Mouse (Mus musculus) heart, embryonic 10.5 days (tissue): ENCODE data around the gene Dleu7. TPM values are rescaled to one million over a fixed set of nuclear protein-coding genes. Genes with fewer than 3 reads are reported as not detected.

Experiments
- DNase-seq: peaks from one replicate; pipeline ENCODE4 v3.0.0-alpha.2; 2017; ENCODE audit warnings: low spot score
- H3K27ac ChIP-seq: fragments of 300-500 bp; sonication (generic); 2 replicates; pipeline ENCODE4 v1.5.1; 2016; ENCODE audit warnings: mild to moderate bottlenecking
- H3K27me3 ChIP-seq: fragments of 300-500 bp; sonication (generic); 2 replicates; pipeline ENCODE4 v1.6.1; 2016; ENCODE audit warnings: mild to moderate bottlenecking; ENCODE audit not compliant: poor library complexity, insufficient read depth, severe bottlenecking
- H3K36me3 ChIP-seq: fragments of 300-500 bp; sonication (generic); 2 replicates; pipeline ENCODE4 v1.6.1; 2016; ENCODE audit warnings: mild to moderate bottlenecking, moderate library complexity
- H3K4me1 ChIP-seq: fragments of 300-500 bp; sonication (generic); 2 replicates; pipeline ENCODE4 v1.6.1; 2016; ENCODE audit warnings: mild to moderate bottlenecking
- H3K4me3 ChIP-seq: fragments of 300-500 bp; sonication (generic); 2 replicates; pipeline ENCODE4 v1.5.1; 2016; ENCODE audit warnings: mild to moderate bottlenecking, moderate library complexity
- H3K9me3 ChIP-seq: fragments of 300-500 bp; sonication (generic); 2 replicates; pipeline ENCODE4 v1.6.1; 2016; ENCODE audit warnings: mild to moderate bottlenecking, moderate library complexity
- WGBS: fragments of 180-500 bp; shearing (Covaris S2); methylation state at CpG from one replicate; pipeline ENCODE4 v1.1.7; 2016; 5-methylcytosine and 5-hydroxymethylcytosine counted together
- polyA plus RNA-seq: library from polyadenylated mRNA; unstranded; fragments of >200 nt; fragmentation: Nextera tagmentation; extraction: Ambion mirVana; gene quantifications from 2 replicates; pipeline ENCODE4 v1.2.1, GENCODE M21; 2016

Gene Dleu7
- polyA plus RNA-seq, 1 experiment from 2014 or later, result 1.5 TPM

DNA sequence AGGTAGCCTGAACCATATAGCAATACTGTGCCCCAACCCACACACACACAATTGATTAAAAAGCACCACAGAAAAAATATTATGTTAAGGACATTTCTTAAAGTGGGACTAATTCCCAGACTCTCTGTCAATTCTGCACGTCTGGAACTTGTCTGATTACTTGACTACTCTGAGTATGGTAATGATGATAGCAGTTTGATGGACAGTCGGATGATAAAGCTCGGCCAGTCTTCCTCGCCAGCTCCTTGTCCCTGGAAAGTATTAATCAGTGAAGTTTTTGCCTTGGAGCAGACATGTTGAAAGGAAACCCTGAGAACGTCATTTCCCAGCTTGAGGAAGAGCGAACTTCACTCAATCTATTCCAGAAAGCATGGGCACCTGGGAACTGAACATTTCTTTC, 34.7 kb downstream of the Dleu7 start:
- peaks cover 23% of the 10 kb centered on the region for H3K4me1 ChIP-seq
- no peaks in the 10 kb centered on the region for H3K9me3 ChIP-seq
- no peaks in the 10 kb centered on the region for H3K36me3 ChIP-seq
- H3K27me3 ChIP-seq, result no peaks in the 10 kb centered on the region
- no peak overlapping the region for H3K4me3 ChIP-seq
- DNase-seq, result no peak
- no peak overlapping the region for H3K27ac ChIP-seq
- 18% methylated on average over 6 of the region's 6 CpGs for WGBS

DNA sequence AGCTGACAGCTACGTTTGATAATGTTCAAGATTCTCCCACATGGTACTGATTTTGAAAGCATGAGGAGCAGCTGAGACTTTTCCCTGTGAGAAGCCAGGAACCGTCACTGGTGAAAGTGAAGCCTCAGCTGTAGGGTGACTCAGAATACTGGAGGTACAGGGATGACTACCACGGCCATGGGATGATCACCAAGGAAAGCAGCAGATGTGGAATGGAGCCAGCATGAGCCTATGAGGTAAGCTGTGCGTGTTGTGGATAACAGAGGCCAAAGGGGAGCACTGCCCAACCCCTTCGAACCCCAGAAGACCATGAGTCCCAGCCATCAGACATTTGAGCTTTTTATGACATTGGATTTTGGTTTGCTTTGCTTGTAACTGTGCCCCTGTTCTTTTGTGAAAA, 36.8 kb downstream of the Dleu7 start:
- peaks cover 23% of the 10 kb centered on the region for H3K4me1 ChIP-seq
- no peaks in the 10 kb centered on the region for H3K27me3 ChIP-seq
- no peak for DNase-seq
- H3K27ac ChIP-seq, result no peak overlapping the region
- WGBS, result 79% methylated on average over 5 of the region's 5 CpGs
- H3K9me3 ChIP-seq, result no peaks in the 10 kb centered on the region
- no peak overlapping the region for H3K4me3 ChIP-seq
- no peaks in the 10 kb centered on the region for H3K36me3 ChIP-seq

GRCm38 (mm10) chr14:62254371-62254770, 38.5 kb downstream of the Dleu7 start:
- 76% methylated on average over 8 of the region's 8 CpGs for WGBS
- Histone ChIP-seq H3K36me3 (no peaks in the 10 kb centered on the region), H3K9me3 (no peaks in the 10 kb centered on the region), H3K27ac (no peak overlapping the region), H3K4me1 (peaks cover 14% of the 10 kb centered on the region), H3K27me3 (no peaks in the 10 kb centered on the region), H3K4me3 (no peak overlapping the region)
- DNase-seq, result no peak

DNA sequence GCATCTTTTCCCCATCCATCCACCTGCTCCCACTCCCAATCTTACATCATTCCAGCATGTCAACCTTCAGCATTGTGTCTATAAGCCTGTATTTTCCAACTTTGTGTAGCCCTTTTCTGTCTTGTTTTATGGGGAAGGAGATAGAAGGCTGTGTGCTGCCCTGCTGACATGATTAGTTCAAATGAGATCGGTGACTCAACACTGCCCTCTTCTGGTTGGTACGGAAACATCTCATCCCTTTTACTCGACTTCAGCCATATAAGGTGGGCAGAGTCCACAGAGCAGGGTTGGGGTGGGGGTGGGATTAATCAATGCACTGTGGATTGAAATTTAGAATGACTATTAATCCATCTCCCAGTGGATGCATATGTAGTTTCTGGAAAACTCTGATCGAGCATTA, 40.8 kb downstream of the Dleu7 start:
- Histone ChIP-seq H3K4me3 (no peak overlapping the region), H3K9me3 (no peaks in the 10 kb centered on the region), H3K36me3 (no peaks in the 10 kb centered on the region), H3K27ac (no peak overlapping the region), H3K27me3 (no peaks in the 10 kb centered on the region), H3K4me1 (no peaks in the 10 kb centered on the region)
- 5% methylated on average over 4 of the region's 4 CpGs for WGBS
- DNase-seq, result no peak

- Histone ChIP-seq H3K36me3 (no peaks in the 10 kb centered on the region), H3K4me3 (no peak overlapping the region), H3K4me1 (no peaks in the 10 kb centered on the region), H3K27ac (no peak overlapping the region), H3K27me3 (no peaks in the 10 kb centered on the region), H3K9me3 (no peaks in the 10 kb centered on the region)
- DNase-seq, result no peak
- WGBS, result 70% methylated on average over 3 of the region's 3 CpGs
Observed at GRCm38 (mm10) chr14:62250046-62250445, 42.8 kb downstream of the Dleu7 start.

DNA sequence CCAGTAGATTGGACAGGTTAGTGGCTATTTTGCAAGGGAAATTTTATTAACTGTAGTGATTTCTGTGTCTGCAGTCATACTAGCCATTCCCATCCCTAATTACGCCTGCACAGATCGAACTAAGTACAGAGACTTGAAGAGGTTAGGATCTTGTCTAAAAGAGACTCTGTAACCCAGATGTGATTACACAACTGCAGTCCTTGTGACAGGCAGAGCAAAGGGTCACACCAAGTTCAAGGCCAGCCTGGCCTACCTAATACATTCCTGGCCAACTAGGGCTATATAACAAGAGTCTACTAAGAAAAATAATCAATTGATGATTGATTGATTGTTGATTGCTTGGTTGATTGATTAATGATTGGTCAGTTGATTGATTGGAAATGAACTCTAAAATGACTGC, 43.6 kb downstream of the Dleu7 start:
- DNase-seq, result no peak
- Histone ChIP-seq H3K36me3 (no peaks in the 10 kb centered on the region), H3K27me3 (no peaks in the 10 kb centered on the region), H3K4me3 (no peak overlapping the region), H3K9me3 (no peaks in the 10 kb centered on the region), H3K27ac (no peak overlapping the region), H3K4me1 (no peaks in the 10 kb centered on the region)
- 87% methylated on average over 2 of the region's 2 CpGs for WGBS

DNA sequence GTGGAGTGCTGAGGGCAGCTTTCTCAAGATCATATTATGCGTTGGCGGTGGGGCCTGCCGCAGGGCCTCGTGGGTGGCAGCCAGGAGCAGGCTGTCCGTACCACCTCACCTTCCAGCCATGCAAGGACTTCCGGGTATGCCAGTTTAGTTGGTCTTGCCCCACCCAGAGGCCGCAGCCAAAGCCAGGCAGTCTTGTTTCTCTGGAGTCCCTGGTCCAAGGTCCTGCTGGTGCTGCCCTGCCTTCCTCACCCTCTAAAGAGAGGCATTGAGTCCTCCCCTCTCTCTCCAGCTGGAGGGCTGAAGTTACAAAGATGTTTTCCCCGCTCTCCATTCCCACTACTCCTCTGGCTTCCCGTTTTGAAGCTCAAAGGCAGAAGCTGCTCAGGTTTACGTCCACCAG, 44.1 kb downstream of the Dleu7 start:
- WGBS, result 76% methylated on average over 10 of the region's 10 CpGs
- Histone ChIP-seq H3K9me3 (no peaks in the 10 kb centered on the region), H3K4me1 (no peaks in the 10 kb centered on the region), H3K4me3 (no peak overlapping the region), H3K27me3 (no peaks in the 10 kb centered on the region), H3K36me3 (no peaks in the 10 kb centered on the region), H3K27ac (no peak overlapping the region)
- no peak for DNase-seq

DNA sequence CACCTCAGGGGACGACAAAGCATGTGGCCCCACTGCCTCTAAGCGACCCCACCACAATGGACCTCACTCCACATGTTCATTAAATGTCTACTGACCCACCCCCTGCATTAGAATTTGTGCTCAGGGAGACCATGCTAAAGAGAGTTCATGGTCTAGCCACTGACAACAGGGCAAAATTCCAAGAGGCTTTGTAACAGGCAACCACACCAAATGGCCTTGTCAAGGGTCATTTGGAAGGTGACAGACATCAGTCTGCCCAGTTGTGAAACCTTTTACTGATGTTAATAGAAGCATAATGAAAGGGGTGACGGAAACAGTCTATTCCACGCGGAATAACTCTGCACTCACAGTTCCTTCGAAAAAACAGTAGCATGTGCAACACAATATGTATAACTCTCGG, 44.5 kb downstream of the Dleu7 start:
- WGBS, result 91% methylated on average over 7 of the region's 7 CpGs
- H3K9me3 ChIP-seq, result no peaks in the 10 kb centered on the region

GRCm38 (mm10) chr14:62245557-62245956, 47.3 kb downstream of the Dleu7 start:
- no peak overlapping the region for H3K27ac ChIP-seq
- 19% methylated on average over 4 of the region's 4 CpGs for WGBS
- H3K4me1 ChIP-seq, result no peaks in the 10 kb centered on the region
- no peak for DNase-seq
- no peak overlapping the region for H3K4me3 ChIP-seq
- H3K27me3 ChIP-seq, result no peaks in the 10 kb centered on the region
- H3K9me3 ChIP-seq, result no peaks in the 10 kb centered on the region
- no peaks in the 10 kb centered on the region for H3K36me3 ChIP-seq

More for the DNA sequence above, 44.5 kb downstream of the Dleu7 start:
- no peak for DNase-seq
- Histone ChIP-seq H3K27me3 (no peaks in the 10 kb centered on the region), H3K4me3 (no peak overlapping the region), H3K27ac (no peak overlapping the region), H3K36me3 (no peaks in the 10 kb centered on the region), H3K4me1 (no peaks in the 10 kb centered on the region)

DNA sequence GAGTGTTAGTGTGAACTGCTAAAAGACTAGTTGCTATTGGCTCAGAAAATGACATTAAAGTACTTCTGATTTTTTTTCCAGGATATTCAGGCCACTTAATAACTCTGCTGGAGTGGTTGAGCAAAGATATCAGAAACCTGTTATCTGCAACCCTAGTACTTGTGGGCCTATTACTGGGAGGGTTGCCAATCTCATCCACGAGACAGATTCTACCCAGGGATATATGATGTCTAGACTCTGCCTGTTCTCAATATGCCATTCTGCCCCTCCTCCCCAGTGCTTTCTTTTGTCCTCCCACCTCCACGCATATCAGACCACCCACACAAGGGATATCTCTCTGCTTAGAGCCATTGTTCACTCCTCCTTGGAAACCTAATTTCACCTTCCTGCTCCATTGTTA, 49.3 kb downstream of the Dleu7 start:
- 52% methylated on average over 2 of the region's 2 CpGs for WGBS
- H3K4me3 ChIP-seq, result no peak overlapping the region
- H3K27ac ChIP-seq, result no peak overlapping the region
- no peaks in the 10 kb centered on the region for H3K36me3 ChIP-seq
- no peaks in the 10 kb centered on the region for H3K4me1 ChIP-seq
- no peak for DNase-seq
- H3K27me3 ChIP-seq, result no peaks in the 10 kb centered on the region
- H3K9me3 ChIP-seq, result no peaks in the 10 kb centered on the region

DNA sequence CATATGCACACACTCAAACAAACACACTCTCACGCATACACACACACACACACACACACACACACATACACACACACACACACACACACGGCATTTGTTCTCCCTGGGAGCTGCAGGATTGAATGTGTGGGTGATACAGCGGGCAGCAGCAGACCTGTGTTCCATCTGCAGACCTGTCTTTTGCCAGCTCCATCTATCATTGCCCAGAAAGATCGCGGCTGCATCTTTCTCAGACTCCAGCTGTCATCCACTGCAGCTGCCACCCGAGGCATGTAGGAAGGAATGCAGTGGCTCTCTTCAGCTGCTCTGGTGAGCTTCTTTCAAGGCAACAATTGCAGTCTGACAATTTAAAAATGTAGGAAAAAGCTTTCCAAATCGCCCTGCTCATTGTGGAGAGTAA, 56.9 kb downstream of the Dleu7 start:
- Histone ChIP-seq H3K4me3 (no peak overlapping the region), H3K27me3 (no peaks in the 10 kb centered on the region), H3K36me3 (no peaks in the 10 kb centered on the region), H3K9me3 (no peaks in the 10 kb centered on the region), H3K27ac (no peak overlapping the region), H3K4me1 (peaks cover 4% of the 10 kb centered on the region)
- DNase-seq, result no peak
- WGBS, result 37% methylated on average over 7 of the region's 7 CpGs

- 60% methylated on average over 1 of the region's 1 CpGs for WGBS
- no peak for DNase-seq
- Histone ChIP-seq H3K4me3 (no peak overlapping the region), H3K4me1 (peaks cover 4% of the 10 kb centered on the region), H3K27ac (no peak overlapping the region), H3K36me3 (no peaks in the 10 kb centered on the region), H3K27me3 (no peaks in the 10 kb centered on the region), H3K9me3 (no peaks in the 10 kb centered on the region)
Observed at GRCm38 (mm10) chr14:62235214-62235613, 57.6 kb downstream of the Dleu7 start.

DNA sequence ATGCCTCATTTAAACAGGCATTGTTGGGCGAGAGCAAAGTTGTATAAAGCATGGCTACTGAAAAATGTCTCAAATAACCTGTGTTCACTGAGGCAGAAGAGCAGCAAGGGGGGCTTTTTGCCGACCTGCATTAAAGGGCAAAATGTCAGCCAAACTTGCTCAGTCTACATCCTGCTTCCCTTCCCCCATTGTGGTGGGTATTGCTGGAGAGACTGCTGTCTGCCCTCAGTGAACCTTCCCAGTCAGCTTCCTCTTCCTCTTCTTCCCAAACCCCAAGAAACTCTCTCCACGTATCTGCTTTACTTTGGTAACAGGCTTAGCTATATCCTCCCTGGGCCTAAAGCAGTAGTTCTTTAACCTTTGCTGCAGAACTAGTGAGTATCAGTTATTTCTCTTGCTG, 61.9 kb downstream of the Dleu7 start:
- peaks cover 2% of the 10 kb centered on the region for H3K4me1 ChIP-seq

DNA sequence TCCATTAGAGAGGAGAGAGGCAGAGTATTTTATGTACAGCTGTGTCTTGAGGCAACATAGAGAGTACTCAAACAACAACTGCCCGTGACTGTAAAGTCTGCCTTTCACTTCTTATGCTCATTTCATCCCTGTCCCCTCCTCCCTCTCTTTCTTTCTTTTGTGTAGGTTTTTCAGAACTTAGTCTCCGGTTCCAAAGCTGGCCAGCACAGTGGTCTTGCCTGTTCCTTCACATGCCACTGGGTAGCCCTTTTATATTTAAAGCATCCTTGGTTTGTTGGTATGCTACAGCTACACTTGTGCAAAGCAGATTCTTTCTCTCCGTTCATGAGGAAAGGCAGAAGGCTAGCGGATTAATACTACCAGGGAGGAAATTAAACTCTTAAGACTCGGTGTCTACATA, 65.7 kb downstream of the Dleu7 start:
- Histone ChIP-seq H3K27ac (no peak overlapping the region), H3K4me1 (no peaks in the 10 kb centered on the region), H3K4me3 (no peak overlapping the region), H3K9me3 (no peaks in the 10 kb centered on the region), H3K36me3 (no peaks in the 10 kb centered on the region), H3K27me3 (peaks cover 6% of the 10 kb centered on the region; the same call in 1 of the 2 replicates)
- WGBS, result 80% methylated on average over 5 of the region's 5 CpGs
- DNase-seq, result no peak

More for the DNA sequence above, 61.9 kb downstream of the Dleu7 start:
- no peaks in the 10 kb centered on the region for H3K9me3 ChIP-seq
- no peak for DNase-seq
- H3K4me3 ChIP-seq, result no peak overlapping the region
- H3K27ac ChIP-seq, result no peak overlapping the region
- H3K36me3 ChIP-seq, result no peaks in the 10 kb centered on the region
- H3K27me3 ChIP-seq, result no peaks in the 10 kb centered on the region
- WGBS, result 63% methylated on average over 3 of the region's 3 CpGs
